Mouse (Mus musculus): ENCODE results near the gene Cd93.

Cd93 gene

DNA sequence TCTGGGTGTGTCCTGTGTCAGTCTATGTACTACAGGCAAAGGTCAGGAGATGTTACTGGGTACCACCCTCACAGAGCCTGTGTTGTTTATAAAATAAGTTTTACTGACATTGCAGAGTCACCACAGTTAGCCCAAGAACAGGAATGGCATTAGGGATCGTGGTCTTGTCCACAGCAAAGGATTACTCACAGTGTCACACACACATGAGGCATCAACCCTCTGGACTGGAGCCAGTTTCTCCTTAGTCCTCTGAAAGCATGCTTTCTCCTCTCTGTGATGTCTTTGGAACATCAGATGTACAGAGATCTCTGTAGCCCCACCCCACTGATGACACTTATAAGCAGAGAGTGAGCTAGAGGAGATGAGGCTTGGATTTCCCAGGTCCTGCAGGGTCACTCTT, 41.1 kb downstream of the Cd93 start:
- no peak for DNase-seq (ENCODE audit: inconsistent ontology term)

DNA sequence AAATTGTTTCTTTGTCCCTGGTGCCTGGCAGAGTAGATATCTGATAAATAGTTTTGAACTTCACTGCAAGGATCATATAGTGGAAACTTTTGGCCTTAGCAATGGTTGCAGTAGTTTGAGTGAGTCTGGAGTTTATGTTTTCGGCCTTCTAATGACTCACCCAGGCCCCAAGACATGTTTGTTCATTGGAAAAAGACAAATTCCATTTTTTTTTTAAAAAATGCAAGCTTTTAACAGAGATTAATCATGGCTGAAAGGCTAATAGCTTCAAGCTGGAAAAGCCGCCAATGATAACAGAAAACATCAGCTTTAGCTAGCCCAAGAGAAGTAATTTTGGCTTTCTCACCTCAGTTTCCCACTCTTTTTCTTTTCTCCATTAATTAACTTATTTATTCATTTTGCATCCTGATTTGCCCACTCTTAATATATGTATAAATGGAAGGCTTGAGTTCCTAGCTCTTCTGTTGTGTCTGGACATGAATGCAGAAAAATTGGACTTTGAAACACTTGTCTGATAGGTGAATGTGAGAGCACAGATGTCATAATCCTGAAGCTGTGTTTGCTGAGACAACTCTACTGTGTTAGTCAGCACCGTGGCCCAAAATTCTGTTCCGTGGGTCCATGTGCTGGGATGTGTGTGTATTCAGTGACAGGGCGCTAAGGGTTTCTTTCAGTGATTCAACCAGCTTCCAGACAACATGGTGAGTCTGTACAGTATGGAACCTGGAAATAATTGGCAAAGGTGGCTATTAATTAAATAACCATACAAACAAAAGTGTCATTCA, 44.3 kb downstream of the Cd93 start:
- no peak for DNase-seq (ENCODE audit: inconsistent ontology term)

DNA sequence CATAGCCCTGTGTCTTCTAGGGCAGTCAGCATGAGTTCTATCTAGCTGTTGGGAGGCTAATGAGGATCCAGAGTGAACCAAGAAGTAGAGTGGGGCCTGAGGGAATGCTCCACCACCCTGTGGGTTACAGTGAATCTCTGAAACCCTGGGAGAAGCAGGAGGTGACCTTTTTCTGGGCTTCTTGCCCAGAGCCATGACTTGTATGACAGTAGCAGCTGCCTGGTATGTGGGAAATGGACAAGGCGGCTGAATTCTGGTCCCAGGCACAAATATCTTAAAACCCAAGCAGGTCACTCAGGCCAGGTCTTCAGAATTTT, 45.6 kb downstream of the Cd93 start:
- peak; percentile 71 for DNase-seq (ENCODE audit: inconsistent ontology term)

DNA sequence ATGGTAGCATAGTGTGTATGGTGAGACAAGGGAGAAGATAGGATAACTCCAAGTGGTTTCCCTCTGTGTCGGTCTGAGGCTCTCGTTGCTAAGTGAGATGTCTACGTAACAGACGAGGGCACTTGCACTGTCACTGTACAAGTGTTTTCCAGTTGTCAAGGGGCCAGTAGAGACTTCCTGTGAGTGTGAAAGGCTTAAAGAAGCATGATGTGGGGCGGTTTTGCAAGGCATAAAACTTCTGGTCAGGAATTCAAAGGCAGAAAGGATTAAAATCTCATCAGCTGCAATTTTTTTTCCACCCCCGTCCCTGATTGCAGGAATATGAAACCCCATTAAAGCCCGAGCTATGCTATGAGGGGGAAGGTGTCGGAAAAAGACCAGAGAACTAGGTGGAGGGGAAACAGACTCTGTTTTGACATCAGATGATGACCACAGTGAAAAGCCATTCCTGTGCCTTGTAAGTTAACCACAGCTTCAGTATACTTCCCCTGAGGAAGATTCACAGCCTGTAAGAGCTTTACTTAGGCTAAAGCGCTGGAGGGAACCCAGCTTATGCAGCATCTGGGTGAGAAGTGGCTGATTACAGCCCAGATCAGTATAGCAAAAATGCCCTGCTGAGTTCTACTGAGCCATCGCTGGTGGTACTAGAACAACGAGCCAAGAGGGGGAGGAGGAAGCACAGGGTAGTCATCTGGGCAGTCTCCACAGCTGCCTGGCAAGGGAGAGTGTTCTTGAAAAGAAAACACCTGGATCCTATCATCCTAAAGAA, 46.2 kb downstream of the Cd93 start:
- no peak for DNase-seq (ENCODE audit: inconsistent ontology term)

DNA sequence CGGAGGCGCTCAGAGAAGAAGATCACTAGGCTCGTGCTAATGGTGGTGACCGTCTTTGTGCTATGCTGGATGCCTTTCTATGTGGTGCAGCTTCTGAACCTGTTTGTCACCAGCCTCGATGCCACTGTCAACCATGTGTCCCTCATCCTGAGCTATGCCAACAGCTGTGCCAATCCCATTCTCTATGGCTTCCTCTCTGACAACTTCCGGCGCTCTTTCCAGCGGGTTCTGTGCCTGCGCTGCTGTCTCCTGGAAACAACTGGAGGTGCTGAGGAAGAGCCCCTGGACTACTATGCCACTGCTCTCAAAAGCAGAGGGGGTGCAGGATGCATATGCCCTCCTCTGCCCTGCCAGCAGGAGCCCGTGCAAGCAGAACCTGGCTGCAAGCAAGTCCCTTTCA, 47.2 kb downstream of the Cd93 start:
- DNase-seq (ENCODE audit: inconsistent ontology term): no peak

DNA sequence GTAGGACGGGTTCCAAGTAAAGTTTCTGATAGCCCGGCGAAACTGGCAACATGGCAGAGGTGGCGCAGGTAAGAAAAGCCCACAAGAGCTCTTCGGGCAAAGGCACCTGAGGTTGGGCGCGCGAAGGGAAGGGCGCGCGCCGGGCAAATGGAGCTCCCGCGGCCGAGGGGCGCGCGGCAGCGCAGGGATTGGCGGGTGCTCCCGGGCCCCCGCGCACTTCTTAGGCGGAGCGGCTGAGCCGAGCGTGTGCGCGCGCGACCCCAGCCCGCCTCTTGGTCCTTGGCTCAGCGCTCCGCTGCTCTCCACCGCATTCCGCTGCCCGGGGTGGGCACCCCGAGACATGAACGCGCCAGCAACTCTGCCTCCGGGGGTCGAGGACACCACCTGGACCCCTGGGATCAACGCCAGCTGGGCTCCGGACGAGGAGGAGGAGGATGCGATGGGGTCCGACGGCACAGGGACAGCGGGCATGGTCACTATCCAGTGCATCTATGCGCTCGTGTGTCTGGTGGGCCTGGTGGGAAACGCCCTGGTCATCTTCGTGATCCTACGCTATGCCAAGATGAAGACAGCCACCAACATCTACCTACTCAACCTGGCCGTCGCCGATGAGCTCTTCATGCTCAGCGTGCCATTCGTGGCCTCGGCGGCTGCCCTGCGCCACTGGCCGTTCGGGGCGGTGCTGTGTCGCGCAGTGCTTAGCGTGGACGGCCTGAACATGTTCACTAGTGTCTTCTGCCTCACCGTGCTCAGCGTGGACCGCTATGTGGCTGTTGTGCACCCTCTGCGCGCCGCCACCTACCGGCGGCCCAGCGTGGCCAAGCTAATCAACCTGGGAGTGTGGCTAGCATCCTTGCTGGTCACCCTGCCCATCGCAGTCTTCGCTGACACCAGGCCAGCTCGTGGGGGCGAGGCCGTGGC, 48.0 kb downstream of the Cd93 start, which contains the start of gene Sstr4:
TSS of gene Sstr4 (plus strand) at position 214 of the 921 bp plus-strand sequence.
- DNase-seq (ENCODE audit: inconsistent ontology term): peak; percentile 60

DNA sequence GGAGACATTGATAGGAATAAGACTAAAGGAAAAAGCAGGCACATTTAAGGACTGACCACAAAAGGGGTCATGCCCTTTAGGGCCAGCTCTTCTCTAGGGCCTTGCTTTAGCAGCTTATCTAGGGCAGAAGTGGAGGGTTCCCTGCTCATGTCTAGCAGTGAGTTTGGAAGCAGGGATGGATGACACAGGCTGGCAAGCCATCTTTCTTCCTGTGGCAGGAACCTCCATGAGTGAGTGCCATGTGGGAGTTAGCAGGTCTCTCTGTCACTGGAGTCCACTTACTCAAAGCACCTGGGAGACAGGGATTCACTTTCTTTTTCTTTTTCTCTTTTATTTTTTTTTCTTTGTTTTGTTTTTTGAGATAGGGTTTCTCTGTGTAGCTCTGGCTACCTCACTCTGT, 49.5 kb downstream of the Cd93 start:
- no peak for DNase-seq (ENCODE audit: inconsistent ontology term)

DNA sequence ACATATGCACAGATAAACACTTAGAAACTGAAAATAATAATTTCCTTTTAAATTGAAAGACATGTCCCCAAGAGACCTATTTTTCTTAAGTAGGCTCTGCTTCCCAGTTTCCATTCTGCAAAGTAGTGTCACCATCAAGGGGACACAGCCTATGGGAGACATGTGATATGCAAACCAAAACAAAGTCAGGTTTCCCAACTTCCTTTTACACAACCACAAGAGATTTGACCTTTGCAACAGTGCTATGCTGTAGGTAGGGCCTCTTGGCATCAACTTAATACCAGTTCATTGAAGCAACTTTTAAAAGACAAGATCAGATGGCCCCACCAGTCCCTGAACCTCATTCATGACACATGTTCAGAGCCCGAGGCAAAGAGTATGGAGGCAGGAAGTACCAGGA, 50.2 kb downstream of the Cd93 start:
- DNase-seq (ENCODE audit: inconsistent ontology term): no peak

DNA sequence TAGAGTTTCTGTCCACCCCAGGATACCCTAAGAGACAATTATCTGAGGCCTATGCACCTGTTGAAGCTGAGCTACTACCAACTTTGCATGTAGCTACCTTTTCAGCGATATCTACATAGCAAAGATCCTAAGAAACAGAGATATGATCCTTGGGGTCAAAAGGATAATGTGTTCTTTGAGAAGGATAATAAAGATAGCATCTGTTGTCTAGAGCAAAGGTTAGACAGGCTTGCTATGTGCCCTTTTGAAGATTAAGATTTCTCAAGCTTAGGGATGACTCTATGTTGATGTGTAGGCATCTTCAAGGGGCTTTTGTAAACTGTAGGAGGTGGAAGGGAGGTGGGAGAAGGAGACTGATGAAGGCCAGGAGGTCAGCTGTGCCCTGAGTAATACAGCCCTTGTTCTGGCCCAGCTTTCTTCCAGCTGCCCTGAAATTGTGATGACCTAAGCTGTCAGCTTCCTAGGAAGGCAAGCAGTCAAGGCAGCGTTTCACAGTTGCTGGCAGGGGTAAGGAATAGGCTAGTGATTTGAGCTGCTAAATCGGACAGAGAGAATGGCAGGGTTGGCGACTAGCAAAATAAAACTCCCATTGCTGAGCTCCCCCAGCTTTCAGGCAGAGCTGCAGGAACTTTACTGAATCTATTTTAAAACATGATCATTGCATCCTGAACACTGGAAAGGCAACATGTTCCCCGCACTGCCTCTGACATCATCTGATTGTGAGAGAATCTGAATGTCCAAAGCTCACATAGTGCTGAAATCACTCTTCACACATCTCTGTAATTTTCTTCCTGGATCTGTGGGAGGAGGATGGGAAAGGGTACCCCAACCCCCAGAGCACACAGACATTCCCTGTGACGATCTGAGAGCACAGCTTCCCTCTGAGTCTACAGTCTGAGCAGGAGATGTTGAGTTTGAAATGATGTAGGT, 55.4 kb downstream of the Cd93 start:
- DNase-seq (ENCODE audit: inconsistent ontology term): no peak

DNA sequence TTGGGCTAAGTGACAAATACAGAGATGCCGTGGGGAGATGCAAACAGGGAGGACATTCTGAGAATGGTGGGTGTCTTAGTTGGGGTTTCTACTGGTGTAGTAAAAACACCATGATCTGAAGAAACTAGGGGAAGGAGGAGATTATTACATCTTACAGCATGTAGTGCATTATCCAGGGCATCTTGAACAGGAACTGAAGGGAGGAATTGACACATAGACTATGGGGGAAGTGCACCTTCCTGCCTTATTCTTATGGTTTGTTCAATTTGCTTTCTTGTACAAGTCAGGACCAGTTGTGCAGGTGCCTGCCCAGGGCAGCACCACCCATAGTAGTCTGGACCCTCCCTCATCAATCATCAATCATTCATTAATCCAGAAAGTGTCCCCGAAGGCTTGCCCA, 56.4 kb downstream of the Cd93 start:
- no peak for DNase-seq (ENCODE audit: inconsistent ontology term)
